Comparison of ENCODE assay signal across 11 mouse cellular contexts in the genomic region with DNA sequence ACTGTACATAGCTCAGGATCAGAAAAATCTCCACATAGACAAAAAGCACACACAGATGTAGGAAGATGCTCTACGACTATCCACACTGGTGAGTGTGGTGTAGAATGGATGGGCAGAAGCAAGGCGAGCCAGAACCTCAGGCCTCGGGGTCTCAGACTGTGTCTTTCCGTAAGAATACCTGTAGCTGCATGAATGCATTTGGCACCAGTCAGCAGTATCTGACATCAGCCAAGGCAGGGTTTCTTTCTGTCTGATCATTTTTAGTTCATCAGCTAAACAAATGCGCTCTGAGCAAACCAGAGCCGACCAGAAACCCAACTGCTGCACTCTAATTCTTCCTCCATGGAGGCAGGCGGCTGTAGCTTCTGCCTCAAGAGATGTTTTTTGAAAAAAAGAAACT. TPM values are rescaled to one million over a fixed set of nuclear protein-coding genes. Genes with fewer than 3 reads are reported as not detected.
DNase-seq lines count a peak whose midpoint lies in the region; ATAC-seq and TF ChIP-seq lines count a peak whose summit lies in the region.
"Had no signal": no experiment of that assay in that cellular context is flagged by ENCODE, and none has a peak within 500 bp of the region (broad histone marks: within the 10 kb centered on the region; RNA-seq: fewer than 3 reads in every experiment).

No protein-coding gene starts in this region.

- H3K4me2 ChIP-seq in heart, embryonic 12.5 days, result peak overlapping the region; percentile 66
- H3K4me2 ChIP-seq in forebrain, postnatal 0 days (ENCODE audit: low read depth), result peak overlapping the region; percentile 42
- H3K4me2 ChIP-seq in liver, postnatal 0 days (ENCODE audit: low read depth, low read length), result peak overlapping the region; percentile 55

- H3K9ac ChIP-seq in heart, embryonic 12.5 days, result peak overlapping the region; percentile 53; the same call in 1 of the 2 replicates
- peak overlapping the region; percentile 23; the same call in 1 of the 2 replicates for H3K9ac ChIP-seq in forebrain, postnatal 0 days
- no peak overlapping the region for H3K9ac ChIP-seq in liver, postnatal 0 days (replicated peaks)

- DNase-seq in heart, postnatal 25 days (ENCODE audit: low spot score), result no peak
- no peak for DNase-seq in G1E (ENCODE audit: low spot score)
- DNase-seq in forebrain, postnatal 0 days, result no peak
- no peak for DNase-seq in liver, postnatal 0 days
- DNase-seq in adrenal gland, adult 8-10 months, result no peak
- no peak for DNase-seq in thymus, postnatal 0 days (ENCODE audit: low spot score)
- DNase-seq in cerebellum, adult 8-10 months, result no peak
- DNase-seq: kidney, adult 11 months; layer of hippocampus, postnatal 36 days; lung, adult 2 months had no signal

- peaks cover 65% of the 10 kb centered on the region for H3K36me3 ChIP-seq in heart, embryonic 12.5 days
- peaks cover 72% of the 10 kb centered on the region for H3K36me3 ChIP-seq in G1E (replicated peaks)
- peaks cover 44% of the 10 kb centered on the region for H3K36me3 ChIP-seq in forebrain, postnatal 0 days (ENCODE audit: insufficient read depth)
- H3K36me3 ChIP-seq in liver, postnatal 0 days (replicated peaks; ENCODE audit: insufficient read depth, low read length), result peaks cover 69% of the 10 kb centered on the region

- 69% methylated on average over 7 of the region's 7 CpGs for WGBS in heart, embryonic 12.5 days
- WGBS in forebrain, postnatal 0 days, result 56% methylated on average over 7 of the region's 7 CpGs
- 82% methylated on average over 7 of the region's 7 CpGs for WGBS in liver, postnatal 0 days (ENCODE audit: insufficient replicate concordance)

- ATAC-seq in heart, embryonic 12.5 days (ENCODE audit: insufficient number of reproducible peaks, low FRiP score), result 0 out of 2 replicates have a peak, but pooled peaks have one; percentile 30
- ATAC-seq in G1E (ENCODE audit: extremely low read depth, insufficient number of reproducible peaks, low FRiP score, poor library complexity, severe bottlenecking), result no peak; the same call in 1 of the 2 replicates
- no peak; the same call in 1 of the 2 replicates for ATAC-seq in forebrain, postnatal 0 days
- ATAC-seq in liver, postnatal 0 days, result no peak; the same call in 1 of the 2 replicates

- TF ChIP-seq EP300 in liver, postnatal 0 days (IDR thresholded peaks at IDR 0.05; ENCODE audit: low read depth), result no peak

- intact Hi-C loops in heart, postnatal 25 days (cut with DNase I), result no loop called here

- H3K4me1 ChIP-seq in heart, embryonic 12.5 days (replicated peaks), result peaks cover 16% of the 10 kb centered on the region
- peaks cover 43% of the 10 kb centered on the region for H3K4me1 ChIP-seq in G1E (ENCODE audit: insufficient read depth, low read depth, low read length)
- no peaks in the 10 kb centered on the region for H3K4me1 ChIP-seq in forebrain, postnatal 0 days (ENCODE audit: insufficient read depth)
- peaks cover 15% of the 10 kb centered on the region for H3K4me1 ChIP-seq in liver, postnatal 0 days (ENCODE audit: insufficient read depth)

- 0 out of 2 replicates have a peak, but pooled peaks cover 3% of the 10 kb centered on the region for H3K9me3 ChIP-seq in heart, embryonic 12.5 days (replicated peaks)
- H3K9me3 ChIP-seq in G1E (replicated peaks), result peaks cover 23% of the 10 kb centered on the region
- no peaks in the 10 kb centered on the region for H3K9me3 ChIP-seq in forebrain, postnatal 0 days (ENCODE audit: low read length)
- H3K9me3 ChIP-seq in liver, postnatal 0 days (ENCODE audit: low read length), result no peaks in the 10 kb centered on the region

- H3K27ac ChIP-seq in heart, embryonic 12.5 days (ENCODE audit: poor library complexity, severe bottlenecking), result peak overlapping the region; percentile 50
- H3K27ac ChIP-seq in forebrain, postnatal 0 days (ENCODE audit: low read depth, low read length), result peak overlapping the region; percentile 60; the same call in 1 of the 2 replicates
- H3K27ac ChIP-seq in liver, postnatal 0 days (ENCODE audit: low read depth), result peak overlapping the region; percentile 87

- no peaks in the 10 kb centered on the region for H3K27me3 ChIP-seq in heart, embryonic 12.5 days (replicated peaks)
- no peaks in the 10 kb centered on the region for H3K27me3 ChIP-seq in G1E (ENCODE audit: insufficient read depth, low read length)
- no peaks in the 10 kb centered on the region for H3K27me3 ChIP-seq in forebrain, postnatal 0 days (ENCODE audit: insufficient read depth, low read length)
- no peaks in the 10 kb centered on the region for H3K27me3 ChIP-seq in liver, postnatal 0 days (ENCODE audit: insufficient read depth, low read length)

- peak overlapping the region; percentile 35; the same call in 1 of the 2 replicates for H3K4me3 ChIP-seq in heart, embryonic 12.5 days
- H3K4me3 ChIP-seq in G1E (ENCODE audit: low read depth, low read length), result peak overlapping the region; percentile 49; the same call in 1 of the 2 replicates
- H3K4me3 ChIP-seq in forebrain, postnatal 0 days (ENCODE audit: low read depth, low read length), result no peak overlapping the region
- H3K4me3 ChIP-seq in liver, postnatal 0 days (ENCODE audit: low read depth, low read length), result peak overlapping the region; percentile 10; the same call in 1 of the 2 replicates

- no peak for TF ChIP-seq CTCF in G1E (IDR thresholded peaks at IDR 0.05; ENCODE audit: low read depth, low read length)
- no peak for TF ChIP-seq CTCF in forebrain, postnatal 0 days (IDR thresholded peaks at IDR 0.05; ENCODE audit: low read depth)
- TF ChIP-seq CTCF in liver, postnatal 0 days (IDR thresholded peaks at IDR 0.05; ENCODE audit: low read depth), result no peak

RNA-seq across cellular contexts. Expression of a gene that starts 18.1 kb away (rescaled TPM):
- 23.9 and 27.7 TPM in 2 replicates for polyA plus RNA-seq in heart, embryonic 12.5 days (2016; fragmentation: Nextera tagmentation; extraction: Ambion mirVana)
- total RNA-seq in heart, postnatal 25 days (2021), result 10 to 100 TPM; 16.7 to 20.4 TPM
- total RNA-seq in G1E (2014; fragmentation: Nextera tagmentation) (79.4 and 96.3 TPM in 2 replicates), G1E (2017) (98.3 and 107 TPM in 2 replicates)
- 4.1 and 6.8 TPM in 2 replicates for polyA plus RNA-seq in G1E (2012)
- 30.9 and 34.2 TPM in 2 replicates for total RNA-seq in forebrain, postnatal 0 days (2014; rRNA removed)
- polyA plus RNA-seq in forebrain, postnatal 0 days (2015; fragmentation: Nextera tagmentation; extraction: Ambion mirVana), result 17.5 and 23.7 TPM in 2 replicates
- 11.4 and 14.4 TPM in 2 replicates for polyA plus RNA-seq in liver, postnatal 0 days (2015; fragmentation: Nextera tagmentation; extraction: Ambion mirVana)
- 10 to 100 TPM; 39.5 to 57.7 (median 47.9) TPM for total RNA-seq in adrenal gland, adult 8-10 months (2022)
- 33.8 and 36.2 TPM in 2 replicates for polyA plus RNA-seq in thymus, postnatal 0 days (2015; fragmentation: Nextera tagmentation; extraction: Ambion mirVana)

RNA-seq across cellular contexts. Expression of a gene that starts 57.6 kb away (rescaled TPM):
- 43.7 and 47.6 TPM in 2 replicates for polyA plus RNA-seq in heart, embryonic 12.5 days (2016; fragmentation: Nextera tagmentation; extraction: Ambion mirVana)
- total RNA-seq in heart, postnatal 25 days (2021), result 10 to 100 TPM; 24.3 to 24.7 TPM
- total RNA-seq in G1E (2014; fragmentation: Nextera tagmentation) (87.0 and 107 TPM in 2 replicates), G1E (2017) (89.7 and 110 TPM in 2 replicates)
- polyA plus RNA-seq in G1E (2012), result 21.1 and 116 TPM in 2 replicates
- total RNA-seq in forebrain, postnatal 0 days (2014; rRNA removed), result 75.1 and 92.7 TPM in 2 replicates
- 23.5 and 28.1 TPM in 2 replicates for polyA plus RNA-seq in forebrain, postnatal 0 days (2015; fragmentation: Nextera tagmentation; extraction: Ambion mirVana)
- 17.5 and 19.4 TPM in 2 replicates for polyA plus RNA-seq in liver, postnatal 0 days (2015; fragmentation: Nextera tagmentation; extraction: Ambion mirVana)
- total RNA-seq in adrenal gland, adult 8-10 months (2022), result 10 to 100 TPM; 57.5 to 79.4 (median 65.6) TPM
- polyA plus RNA-seq in thymus, postnatal 0 days (2015; fragmentation: Nextera tagmentation; extraction: Ambion mirVana), result 32.9 and 35.1 TPM in 2 replicates
